Mouse (Mus musculus): ENCODE measurements at regions not wholly inside any gene's neighbourhood (a gene's known extent, or its start where the extent isn't known, plus 50 kb on each side); places are given as distances from the start of the nearest gene placed in this dataset.

- H3K27ac ChIP-seq (ENCODE audit: low read depth), result no peak overlapping the region
- DNase-seq (no peak), ATAC-seq (no peak)
- no peak overlapping the region for H3K9ac ChIP-seq (replicated peaks)
- no peaks in the 10 kb centered on the region for H3K9me3 ChIP-seq (ENCODE audit: low read length)
- no peaks in the 10 kb centered on the region for H3K4me1 ChIP-seq (ENCODE audit: insufficient read depth)
- H3K4me2 ChIP-seq (ENCODE audit: low read depth, low read length), result no peak overlapping the region
- TF ChIP-seq EP300 (IDR thresholded peaks at IDR 0.05; ENCODE audit: low read depth) (no peak), CTCF (IDR thresholded peaks at IDR 0.05; ENCODE audit: low read depth) (no peak)
- H3K4me3 ChIP-seq (ENCODE audit: low read depth, low read length), result no peak overlapping the region
- no peaks in the 10 kb centered on the region for H3K36me3 ChIP-seq (replicated peaks; ENCODE audit: insufficient read depth, low read length)
- no peaks in the 10 kb centered on the region for H3K27me3 ChIP-seq (ENCODE audit: insufficient read depth, low read length)
- 64% methylated on average over 4 of the region's 4 CpGs for WGBS (ENCODE audit: insufficient replicate concordance)
Observed at GRCm38 (mm10) chr19:36263923-36264322, 84.2 kb upstream of the Pcgf5 start.

- Histone ChIP-seq H3K9me3 (ENCODE audit: low read length) (no peaks in the 10 kb centered on the region), H3K4me1 (ENCODE audit: insufficient read depth) (no peaks in the 10 kb centered on the region), H3K4me3 (ENCODE audit: low read depth, low read length) (no peak overlapping the region), H3K27me3 (ENCODE audit: insufficient read depth, low read length) (no peaks in the 10 kb centered on the region), H3K36me3 (replicated peaks; ENCODE audit: insufficient read depth, low read length) (no peaks in the 10 kb centered on the region), H3K4me2 (ENCODE audit: low read depth, low read length) (no peak overlapping the region), H3K27ac (ENCODE audit: low read depth) (no peak overlapping the region), H3K9ac (replicated peaks) (no peak overlapping the region)
- no peak for DNase-seq
- TF ChIP-seq EP300 (IDR thresholded peaks at IDR 0.05; ENCODE audit: low read depth) (no peak), CTCF (IDR thresholded peaks at IDR 0.05; ENCODE audit: low read depth) (no peak)
- no peak for ATAC-seq
- WGBS (ENCODE audit: insufficient replicate concordance), result 56% methylated on average over 2 of the region's 2 CpGs
Observed at GRCm38 (mm10) chr19:36264397-36264796, 83.7 kb upstream of the Pcgf5 start.

- Histone ChIP-seq H3K9me3 (ENCODE audit: low read length) (no peaks in the 10 kb centered on the region), H3K36me3 (replicated peaks; ENCODE audit: insufficient read depth, low read length) (no peaks in the 10 kb centered on the region), H3K4me2 (ENCODE audit: low read depth, low read length) (no peak overlapping the region), H3K27ac (ENCODE audit: low read depth) (no peak overlapping the region), H3K27me3 (ENCODE audit: insufficient read depth, low read length) (no peaks in the 10 kb centered on the region), H3K4me1 (ENCODE audit: insufficient read depth) (no peaks in the 10 kb centered on the region), H3K9ac (replicated peaks) (no peak overlapping the region), H3K4me3 (ENCODE audit: low read depth, low read length) (no peak overlapping the region)
- 54% methylated on average over 1 of the region's 1 CpGs for WGBS (ENCODE audit: insufficient replicate concordance)
- ATAC-seq (no peak), DNase-seq (no peak)
- TF ChIP-seq CTCF (IDR thresholded peaks at IDR 0.05; ENCODE audit: low read depth) (no peak), EP300 (IDR thresholded peaks at IDR 0.05; ENCODE audit: low read depth) (no peak)
Observed at GRCm38 (mm10) chr19:36265276-36265675, 82.8 kb upstream of the Pcgf5 start.

- 17% methylated on average over 8 of the region's 8 CpGs for WGBS (ENCODE audit: insufficient replicate concordance)
- peak overlapping the region; percentile 67 for H3K27ac ChIP-seq (ENCODE audit: low read depth)
- H3K4me3 ChIP-seq (ENCODE audit: low read depth, low read length), result no peak overlapping the region
- no peaks in the 10 kb centered on the region for H3K27me3 ChIP-seq (ENCODE audit: insufficient read depth, low read length)
- TF ChIP-seq CTCF (IDR thresholded peaks at IDR 0.05; ENCODE audit: low read depth) (no peak), EP300 (IDR thresholded peaks at IDR 0.05; ENCODE audit: low read depth) (no peak)
- peak; percentile 44; the same call in 1 of the 2 replicates for ATAC-seq
- H3K4me1 ChIP-seq (ENCODE audit: insufficient read depth), result no peaks in the 10 kb centered on the region
- DNase-seq, result peak; percentile 56
- H3K4me2 ChIP-seq (ENCODE audit: low read depth, low read length), result peak overlapping the region; percentile 6
- no peak overlapping the region for H3K9ac ChIP-seq (replicated peaks)
- H3K36me3 ChIP-seq (replicated peaks; ENCODE audit: insufficient read depth, low read length), result no peaks in the 10 kb centered on the region
- no peaks in the 10 kb centered on the region for H3K9me3 ChIP-seq (ENCODE audit: low read length)
Observed at GRCm38 (mm10) chr19:36266346-36266745, 81.8 kb upstream of the Pcgf5 start.

GRCm38 (mm10) chr19:36273466-36273865 lies 74.6 kb upstream of the Pcgf5 start:
- Histone ChIP-seq H3K4me2 (ENCODE audit: low read depth, low read length) (no peak overlapping the region), H3K4me3 (ENCODE audit: low read depth, low read length) (no peak overlapping the region), H3K9ac (replicated peaks) (no peak overlapping the region), H3K27ac (ENCODE audit: low read depth) (no peak overlapping the region), H3K9me3 (ENCODE audit: low read length) (no peaks in the 10 kb centered on the region), H3K4me1 (ENCODE audit: insufficient read depth) (0 out of 2 replicates have a peak, but pooled peaks cover 4% of the 10 kb centered on the region), H3K27me3 (ENCODE audit: insufficient read depth, low read length) (no peaks in the 10 kb centered on the region), H3K36me3 (replicated peaks; ENCODE audit: insufficient read depth, low read length) (no peaks in the 10 kb centered on the region)
- TF ChIP-seq CTCF (IDR thresholded peaks at IDR 0.05; ENCODE audit: low read depth) (no peak), EP300 (IDR thresholded peaks at IDR 0.05; ENCODE audit: low read depth) (no peak)
- DNase-seq (no peak), ATAC-seq (no peak)
- WGBS (ENCODE audit: insufficient replicate concordance), result 28% methylated on average over 3 of the region's 3 CpGs

- H3K4me1 ChIP-seq (ENCODE audit: insufficient read depth), result no peaks in the 10 kb centered on the region
- TF ChIP-seq EP300 (IDR thresholded peaks at IDR 0.05; ENCODE audit: low read depth) (no peak), CTCF (IDR thresholded peaks at IDR 0.05; ENCODE audit: low read depth) (no peak)
- H3K27ac ChIP-seq (ENCODE audit: low read depth), result no peak overlapping the region
- H3K4me2 ChIP-seq (ENCODE audit: low read depth, low read length), result no peak overlapping the region
- H3K36me3 ChIP-seq (replicated peaks; ENCODE audit: insufficient read depth, low read length), result no peaks in the 10 kb centered on the region
- H3K27me3 ChIP-seq (ENCODE audit: insufficient read depth, low read length), result no peaks in the 10 kb centered on the region
- no peak overlapping the region for H3K4me3 ChIP-seq (ENCODE audit: low read depth, low read length)
- DNase-seq (no peak), ATAC-seq (no peak)
- no peaks in the 10 kb centered on the region; the same call in 1 of the 2 replicates for H3K9me3 ChIP-seq (ENCODE audit: low read length)
- H3K9ac ChIP-seq (replicated peaks), result no peak overlapping the region
- 75% methylated on average over 4 of the region's 4 CpGs for WGBS (ENCODE audit: insufficient replicate concordance)
Observed at GRCm38 (mm10) chr19:36285465-36285864, 62.6 kb upstream of the Pcgf5 start.

GRCm38 (mm10) chr19:36290778-36291177 lies 57.3 kb upstream of the Pcgf5 start:
- WGBS (ENCODE audit: insufficient replicate concordance), result 20% methylated on average over 4 of the region's 4 CpGs
- Histone ChIP-seq H3K27me3 (ENCODE audit: insufficient read depth, low read length) (no peaks in the 10 kb centered on the region), H3K4me1 (ENCODE audit: insufficient read depth) (no peaks in the 10 kb centered on the region), H3K27ac (ENCODE audit: low read depth) (no peak overlapping the region), H3K9me3 (ENCODE audit: low read length) (no peaks in the 10 kb centered on the region; the same call in 1 of the 2 replicates), H3K4me3 (ENCODE audit: low read depth, low read length) (no peak overlapping the region), H3K4me2 (ENCODE audit: low read depth, low read length) (no peak overlapping the region), H3K36me3 (replicated peaks; ENCODE audit: insufficient read depth, low read length) (no peaks in the 10 kb centered on the region), H3K9ac (replicated peaks) (no peak overlapping the region)
- no peak for ATAC-seq
- TF ChIP-seq EP300 (IDR thresholded peaks at IDR 0.05; ENCODE audit: low read depth) (no peak), CTCF (IDR thresholded peaks at IDR 0.05; ENCODE audit: low read depth) (no peak)
- DNase-seq, result no peak

Measured in liver, postnatal 0 days (tissue).